ENCODE assay signal across 8 mouse cellular contexts in the genomic region with DNA sequence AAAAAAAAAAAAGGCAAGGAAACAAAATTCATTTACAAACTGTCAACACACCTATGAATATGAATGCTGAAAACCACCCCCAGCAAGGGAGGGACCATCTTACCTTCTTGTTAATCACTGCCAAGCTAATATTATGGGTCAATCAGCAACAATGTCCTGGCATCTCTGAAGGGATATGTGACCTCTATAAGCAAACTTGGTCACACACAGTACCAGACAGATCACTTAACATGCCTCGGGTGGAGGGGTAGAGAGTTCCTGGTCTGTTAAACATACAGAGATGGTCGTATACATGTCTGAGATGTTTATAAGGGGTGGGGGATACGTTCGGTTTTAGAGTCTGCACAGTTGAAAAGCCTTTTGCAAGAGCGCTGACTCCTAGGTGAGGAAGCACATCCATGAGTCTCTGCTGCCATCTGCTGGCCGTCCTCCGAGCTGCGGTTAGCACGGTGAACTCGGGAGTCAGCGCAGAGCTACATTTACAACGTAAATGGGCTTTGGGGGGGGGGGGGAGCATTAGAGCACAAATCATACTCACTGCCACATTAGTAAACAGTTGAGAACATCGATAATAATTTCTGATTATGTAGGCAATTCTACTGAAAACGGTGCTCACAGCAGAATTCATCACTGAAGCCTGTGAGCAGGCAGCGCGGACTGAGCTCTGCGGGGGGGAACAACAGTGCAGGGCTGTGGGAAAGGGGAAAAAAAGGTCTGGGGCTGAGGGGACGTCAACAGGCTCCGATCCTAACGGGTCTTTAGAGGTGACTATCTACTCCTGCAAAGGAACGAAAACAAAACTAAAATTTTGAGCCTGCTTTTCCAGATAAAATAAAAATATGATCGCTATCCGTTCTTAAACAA.
DNase-seq lines count a peak whose midpoint lies in the region; ATAC-seq lines count a peak whose summit lies in the region.

No protein-coding gene starts in this region.

- intact Hi-C loops in gastrocnemius, postnatal 14 days (cut with DNase I; ENCODE audit: low total_unique reads): no loop called here
- intact Hi-C loops in left cerebral cortex, postnatal 10 days (cut with DNase I): loop anchor here (10.0 kb wide), 1 partner anchor 829 kb away; no protein-coding TSS in a partner anchor

- H3K4me3 ChIP-seq in intestine, embryonic 14.5 days (ENCODE audit: low read depth, low read length): no peak overlapping the region
- H3K4me3 ChIP-seq in midbrain, embryonic 11.5 days (ENCODE audit: low read depth, low read length): no peak overlapping the region

- H3K27ac ChIP-seq in intestine, embryonic 14.5 days (ENCODE audit: low read depth): no peak overlapping the region
- H3K27ac ChIP-seq in midbrain, embryonic 11.5 days (ENCODE audit: low read depth, low read length): no peak overlapping the region

- H3K9me3 ChIP-seq in intestine, embryonic 14.5 days (ENCODE audit: control insufficient read depth, low read length): no peaks in the 10 kb centered on the region
- no peaks in the 10 kb centered on the region for H3K9me3 ChIP-seq in midbrain, embryonic 11.5 days (ENCODE audit: control insufficient read depth, low read length)

- H3K4me2 ChIP-seq in intestine, embryonic 14.5 days (ENCODE audit: low read length): peak overlapping the region; percentile 21; the same call in 1 of the 2 replicates
- no peak overlapping the region for H3K4me2 ChIP-seq in midbrain, embryonic 11.5 days

- H3K9ac ChIP-seq in intestine, embryonic 14.5 days (ENCODE audit: low read length): no peak overlapping the region
- H3K9ac ChIP-seq in midbrain, embryonic 11.5 days (ENCODE audit: low read length): no peak overlapping the region

- H3K27me3 ChIP-seq in intestine, embryonic 14.5 days (replicated peaks; ENCODE audit: control insufficient read depth, insufficient read depth, low read length): no peaks in the 10 kb centered on the region
- no peaks in the 10 kb centered on the region for H3K27me3 ChIP-seq in midbrain, embryonic 11.5 days (ENCODE audit: control insufficient read depth, insufficient read depth, low read length)

- no peaks in the 10 kb centered on the region for H3K36me3 ChIP-seq in intestine, embryonic 14.5 days (ENCODE audit: control insufficient read depth, insufficient read depth, low read length)
- no peaks in the 10 kb centered on the region for H3K36me3 ChIP-seq in midbrain, embryonic 11.5 days (ENCODE audit: control insufficient read depth, insufficient read depth, low read length)

- H3K4me1 ChIP-seq in intestine, embryonic 14.5 days (replicated peaks; ENCODE audit: control insufficient read depth, insufficient read depth, low read length): peaks cover 4% of the 10 kb centered on the region; the same call in 1 of the 2 replicates
- H3K4me1 ChIP-seq in midbrain, embryonic 11.5 days (ENCODE audit: control insufficient read depth, insufficient read depth, low read length): no peaks in the 10 kb centered on the region

- WGBS in intestine, embryonic 14.5 days: 23% methylated on average over 23 of the region's 23 CpGs
- 33% methylated on average over 23 of the region's 23 CpGs for WGBS in midbrain, embryonic 11.5 days

- peak; percentile 99 for ATAC-seq in common myeloid progenitor, adult 5-6 weeks (replicated peaks; ENCODE audit: low read depth, poor library complexity, severe bottlenecking)
- peak; percentile 78 for ATAC-seq in intestine, embryonic 14.5 days (replicated peaks; ENCODE audit: low FRiP score, low TSS enrichment, low read depth)
- peak; percentile 78; the same call in 1 of the 2 replicates for ATAC-seq in midbrain, embryonic 11.5 days (ENCODE audit: low FRiP score)
- ATAC-seq in erythroblast, adult 5-6 weeks (replicated peaks; ENCODE audit: low FRiP score, poor library complexity, severe bottlenecking): no peak

- DNase-seq in adipocyte (ENCODE audit: low spot score): peak; percentile 85
- peak; percentile 83 for DNase-seq in gastrocnemius, postnatal 14 days
- peak; percentile 98 for DNase-seq in intestine, embryonic 14.5 days (ENCODE audit: low spot score)
- DNase-seq in left cerebral cortex, postnatal 10 days (ENCODE audit: extremely low spot score in 1 of 2, low spot score in 2 of 2): peak; percentile 87
- peak; percentile 99 for DNase-seq in midbrain, embryonic 11.5 days (ENCODE audit: low spot score, missing footprints)
- DNase-seq in right cerebral cortex, postnatal 4 days: peak; percentile 99
